Mouse (Mus musculus) forebrain, embryonic 11.5 days (tissue): Measurements from ENCODE around the gene Daam1. TPM values are rescaled to one million over a fixed set of nuclear protein-coding genes. Genes with fewer than 3 reads are reported as not detected.

Source experiments
- ATAC-seq: fragments of 200-750 bp; cut with Nextera tagmentation; replicated peaks from 2 replicates; pipeline ENCODE4 v1.8.0; 2017; ENCODE audit warnings: moderate TSS enrichment; ENCODE audit not compliant: low FRiP score
- DNase-seq: peaks from one replicate; pipeline ENCODE4 v3.0.0-alpha.2; 2017; ENCODE audit warnings: low spot score
- H3K27ac ChIP-seq: fragments of 300-500 bp; sonication (generic); 2 replicates; pipeline ENCODE4 v1.5.1; 2014; ENCODE audit warnings: low read depth, low read length
- H3K27me3 ChIP-seq: fragments of 300-500 bp; sonication (generic); 2 replicates; pipeline ENCODE4 v1.6.1; 2014; ENCODE audit warnings: mild to moderate bottlenecking, low read length, mixed read lengths; ENCODE audit not compliant: control insufficient read depth, insufficient read depth
- H3K36me3 ChIP-seq: fragments of 300-500 bp; sonication (generic); 2 replicates; pipeline ENCODE4 v1.6.1; 2014; ENCODE audit warnings: mild to moderate bottlenecking, low read length, moderate library complexity, mixed read lengths; ENCODE audit not compliant: control insufficient read depth, insufficient read depth
- H3K4me1 ChIP-seq: fragments of 300-500 bp; sonication (generic); replicated peaks from 2 replicates; pipeline ENCODE4 v1.6.1; 2014; ENCODE audit warnings: low read length, mixed read lengths; ENCODE audit not compliant: control insufficient read depth, insufficient read depth
- H3K4me2 ChIP-seq: fragments of 300-500 bp; sonication (generic); 2 replicates; pipeline ENCODE4 v1.6.1; 2014; ENCODE audit warnings: low read depth, mild to moderate bottlenecking, low read length, moderate library complexity, mixed read lengths; ENCODE audit not compliant: severe bottlenecking
- H3K4me3 ChIP-seq: fragments of 300-500 bp; sonication (generic); 2 replicates; pipeline ENCODE4 v1.5.1; 2014; ENCODE audit warnings: low read depth, low read length
- H3K9ac ChIP-seq: fragments of 300-500 bp; sonication (generic); 2 replicates; pipeline ENCODE4 v1.6.1; 2014; ENCODE audit warnings: low read length
- H3K9me3 ChIP-seq: fragments of 300-500 bp; sonication (generic); 2 replicates; pipeline ENCODE4 v1.6.1; 2016; ENCODE audit warnings: low read length, mixed read lengths; ENCODE audit not compliant: control insufficient read depth
- WGBS: fragments of 180-500 bp; shearing (Covaris S2); extraction: QIAGEN DNeasy Blood & Tissue Kit; methylation state at CpG from one replicate; pipeline ENCODE4 v1.1.7; 2014; 5-methylcytosine and 5-hydroxymethylcytosine counted together
- polyA plus RNA-seq: library from polyadenylated mRNA; unstranded; fragments of >200 nt; fragmentation: Nextera tagmentation; extraction: Ambion mirVana; gene quantifications from 2 replicates; pipeline ENCODE4 v1.2.1, GENCODE M21; 2014

Gene Daam1
- polyA plus RNA-seq, 1 experiment from 2014 or later = 16.8 TPM

GRCm38 (mm10) chr12:71992599-71993210, 161.8 kb downstream of the Daam1 start:
- no peak overlapping the region for H3K4me3 ChIP-seq
- peaks cover 6% of the 10 kb centered on the region; the same call in 1 of the 2 replicates for H3K36me3 ChIP-seq
- H3K4me1 ChIP-seq = no peaks in the 10 kb centered on the region
- no peak overlapping the region for H3K4me2 ChIP-seq
- H3K9ac ChIP-seq = no peak overlapping the region
- no peaks in the 10 kb centered on the region for H3K27me3 ChIP-seq
- DNase-seq (no peak), ATAC-seq (no peak)
- no peak overlapping the region for H3K27ac ChIP-seq
- no peaks in the 10 kb centered on the region for H3K9me3 ChIP-seq
- WGBS = 94% methylated on average over 18 of the region's 18 CpGs

GRCm38 (mm10) chr12:71995831-71996230, 165.0 kb downstream of the Daam1 start:
- no peaks in the 10 kb centered on the region for H3K4me1 ChIP-seq
- no peak overlapping the region for H3K9ac ChIP-seq
- no peak overlapping the region for H3K4me2 ChIP-seq
- DNase-seq (no peak), ATAC-seq (no peak)
- H3K4me3 ChIP-seq = no peak overlapping the region
- 84% methylated on average over 8 of the region's 8 CpGs for WGBS
- H3K27ac ChIP-seq = no peak overlapping the region
- H3K36me3 ChIP-seq = peaks cover 6% of the 10 kb centered on the region; the same call in 1 of the 2 replicates
- H3K9me3 ChIP-seq = no peaks in the 10 kb centered on the region
- no peaks in the 10 kb centered on the region for H3K27me3 ChIP-seq

GRCm38 (mm10) chr12:71996920-71997319, 166.0 kb downstream of the Daam1 start:
- H3K27me3 ChIP-seq = no peaks in the 10 kb centered on the region
- no peak overlapping the region for H3K4me2 ChIP-seq
- no peak overlapping the region for H3K27ac ChIP-seq
- WGBS = 76% methylated on average over 2 of the region's 2 CpGs
- no peak for ATAC-seq
- no peaks in the 10 kb centered on the region for H3K4me1 ChIP-seq
- H3K9me3 ChIP-seq = no peaks in the 10 kb centered on the region
- H3K9ac ChIP-seq = no peak overlapping the region
- no peak for DNase-seq
- H3K4me3 ChIP-seq = no peak overlapping the region
- H3K36me3 ChIP-seq = peaks cover 6% of the 10 kb centered on the region; the same call in 1 of the 2 replicates

- peaks cover 5% of the 10 kb centered on the region; the same call in 1 of the 2 replicates for H3K36me3 ChIP-seq
- H3K27me3 ChIP-seq = no peaks in the 10 kb centered on the region
- no peaks in the 10 kb centered on the region for H3K4me1 ChIP-seq
- DNase-seq (no peak), ATAC-seq (no peak)
- 77% methylated on average over 4 of the region's 4 CpGs for WGBS
- H3K4me3 ChIP-seq = no peak overlapping the region
- no peak overlapping the region for H3K9ac ChIP-seq
- no peaks in the 10 kb centered on the region for H3K9me3 ChIP-seq
- H3K27ac ChIP-seq = no peak overlapping the region
- H3K4me2 ChIP-seq = no peak overlapping the region
These were observed 166.5 kb downstream of the Daam1 start for GRCm38 (mm10) chr12:71997364-71997763.

GRCm38 (mm10) chr12:71998653-71999052, 167.8 kb downstream of the Daam1 start:
- Histone ChIP-seq H3K4me3 (no peak overlapping the region), H3K27ac (no peak overlapping the region), H3K4me2 (no peak overlapping the region), H3K36me3 (no peaks in the 10 kb centered on the region), H3K27me3 (no peaks in the 10 kb centered on the region), H3K9me3 (no peaks in the 10 kb centered on the region), H3K9ac (no peak overlapping the region), H3K4me1 (no peaks in the 10 kb centered on the region)
- WGBS = 84% methylated on average over 4 of the region's 4 CpGs
- DNase-seq (no peak), ATAC-seq (no peak)

GRCm38 (mm10) chr12:71999671-72000070, 168.8 kb downstream of the Daam1 start:
- 79% methylated on average over 2 of the region's 2 CpGs for WGBS

GRCm38 (mm10) chr12:72001811-72002210, 170.9 kb downstream of the Daam1 start:
- H3K4me2 ChIP-seq = no peak overlapping the region
- ATAC-seq = no peak
- H3K4me1 ChIP-seq = no peaks in the 10 kb centered on the region
- no peak overlapping the region for H3K27ac ChIP-seq
- no peaks in the 10 kb centered on the region for H3K36me3 ChIP-seq
- no peak overlapping the region for H3K4me3 ChIP-seq
- no peaks in the 10 kb centered on the region for H3K27me3 ChIP-seq
- 96% methylated on average over 1 of the region's 1 CpGs for WGBS
- H3K9ac ChIP-seq = no peak overlapping the region
- no peaks in the 10 kb centered on the region for H3K9me3 ChIP-seq
- DNase-seq = no peak

More at GRCm38 (mm10) chr12:71999671-72000070, 168.8 kb downstream of the Daam1 start:
- DNase-seq = no peak
- H3K36me3 ChIP-seq = no peaks in the 10 kb centered on the region
- H3K9ac ChIP-seq = no peak overlapping the region
- H3K27me3 ChIP-seq = no peaks in the 10 kb centered on the region
- no peak overlapping the region for H3K4me2 ChIP-seq
- H3K9me3 ChIP-seq = no peaks in the 10 kb centered on the region
- H3K4me1 ChIP-seq = no peaks in the 10 kb centered on the region
- H3K4me3 ChIP-seq = no peak overlapping the region
- no peak for ATAC-seq
- H3K27ac ChIP-seq = no peak overlapping the region

- Histone ChIP-seq H3K36me3 (no peaks in the 10 kb centered on the region), H3K27ac (no peak overlapping the region), H3K4me3 (no peak overlapping the region), H3K9me3 (no peaks in the 10 kb centered on the region), H3K4me2 (no peak overlapping the region), H3K27me3 (no peaks in the 10 kb centered on the region), H3K4me1 (no peaks in the 10 kb centered on the region), H3K9ac (no peak overlapping the region)
- DNase-seq (no peak), ATAC-seq (no peak)
- 92% methylated on average over 3 of the region's 3 CpGs for WGBS
These were observed 174.4 kb downstream of the Daam1 start for GRCm38 (mm10) chr12:72005307-72005706.

GRCm38 (mm10) chr12:72007656-72008055, 176.8 kb downstream of the Daam1 start:
- Histone ChIP-seq H3K4me1 (no peaks in the 10 kb centered on the region), H3K27ac (no peak overlapping the region), H3K4me3 (no peak overlapping the region), H3K36me3 (no peaks in the 10 kb centered on the region), H3K27me3 (no peaks in the 10 kb centered on the region), H3K9me3 (no peaks in the 10 kb centered on the region), H3K4me2 (no peak overlapping the region), H3K9ac (no peak overlapping the region)
- WGBS = 92% methylated on average over 3 of the region's 3 CpGs
- no peak for DNase-seq
- no peak for ATAC-seq
